Mouse (Mus musculus) E14TG2a.4 (cell line): ENCODE measurements around the gene Ifit2.

Experiments used
- CTCF ChIP-seq: conservative IDR thresholded peaks from 2 replicates; pipeline ENCODE4 v1.5.1; 2014; ENCODE audit warnings: low read length
- NANOG ChIP-seq: IDR thresholded peaks from 2 replicates; pipeline ENCODE4 v1.6.1; 2014; ENCODE audit warnings: borderline replicate concordance, low read length, mixed read lengths

GRCm38 (mm10) chr19:34505161-34505721, 45.3 kb upstream of the Ifit2 start:
- no peak for TF ChIP-seq CTCF
- no peak for TF ChIP-seq NANOG
